Mouse (Mus musculus): Measurements from ENCODE around the gene Sparc.

Sparc gene

DNA sequence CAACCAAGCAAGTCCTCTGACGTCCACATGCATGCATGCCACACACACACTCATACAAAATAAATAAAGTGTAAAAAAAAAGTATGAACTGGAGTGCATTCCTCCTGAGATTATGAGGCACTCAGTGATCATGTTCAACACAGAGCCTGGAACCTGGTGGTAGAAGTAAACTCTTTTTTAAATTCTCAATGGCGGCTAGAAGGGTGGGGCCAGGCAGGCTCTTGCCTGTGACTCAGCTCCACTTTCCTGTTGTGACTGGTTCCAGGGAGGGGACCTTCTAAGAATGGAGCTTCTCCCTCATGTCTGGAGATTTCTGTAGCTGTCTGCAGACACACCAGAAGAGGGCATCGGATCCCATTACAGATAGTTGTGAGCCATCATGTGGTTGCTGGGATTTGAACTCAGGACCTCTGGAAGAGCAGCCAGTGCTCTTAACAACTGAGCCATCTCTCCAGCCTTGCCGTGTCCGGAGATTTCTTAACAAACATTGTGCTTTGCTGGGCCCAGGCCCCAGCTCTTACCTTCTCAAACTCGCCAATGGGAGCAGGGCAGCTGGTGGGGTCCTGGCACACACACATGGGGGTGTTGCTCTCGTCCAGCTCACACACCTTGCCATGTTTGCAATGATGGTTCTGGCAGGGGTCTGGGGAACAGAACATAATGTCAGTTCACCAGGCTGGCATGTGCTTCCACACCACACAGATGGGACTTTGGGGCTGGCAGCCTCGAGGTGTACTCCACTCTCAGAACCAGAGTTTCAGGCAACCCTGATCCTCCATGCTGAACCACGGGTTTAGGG lies 18.1 kb downstream of the Sparc start:
- peak; percentile 93 for DNase-seq

DNA sequence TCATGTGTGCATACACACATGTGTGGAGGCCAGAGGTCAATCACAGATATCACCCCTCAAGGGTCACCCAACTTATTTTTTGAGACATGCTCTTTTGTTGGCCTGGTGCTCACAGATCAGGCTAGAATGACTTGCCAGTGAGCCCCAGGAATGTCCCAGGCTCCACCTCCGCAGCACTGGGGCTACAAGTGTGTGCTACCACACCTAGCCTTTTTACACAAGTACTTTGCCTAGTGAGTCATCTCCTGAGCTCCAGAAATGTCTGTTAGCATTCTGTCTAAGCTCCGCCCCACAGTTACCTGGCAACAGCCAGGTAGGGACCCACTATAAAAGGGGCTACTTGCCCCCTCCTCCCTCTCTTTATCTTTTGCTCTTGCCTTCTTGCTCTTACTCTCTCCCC lies 22.1 kb downstream of the Sparc start:
- DNase-seq: no peak

DNA sequence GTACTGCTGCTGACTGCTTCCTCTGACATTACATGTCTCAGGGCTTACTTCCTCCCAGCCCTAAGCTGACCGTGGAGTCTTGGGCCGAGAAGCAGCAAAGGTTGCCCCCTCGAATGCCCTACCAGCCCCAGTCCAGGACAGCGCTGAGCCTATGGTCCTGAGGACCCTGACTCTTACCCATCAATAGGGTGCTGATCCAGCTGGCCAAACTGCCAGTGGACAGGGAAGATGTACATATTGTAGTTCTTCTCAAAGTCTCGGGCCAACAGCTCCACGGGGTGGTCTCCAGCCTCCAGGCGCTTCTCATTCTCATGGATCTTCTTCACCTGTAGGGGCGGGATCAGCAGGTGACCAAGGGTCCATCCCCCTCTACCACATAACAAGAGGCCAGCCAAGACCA lies 24.6 kb downstream of the Sparc start:
- DNase-seq: peak; percentile 92

DNA sequence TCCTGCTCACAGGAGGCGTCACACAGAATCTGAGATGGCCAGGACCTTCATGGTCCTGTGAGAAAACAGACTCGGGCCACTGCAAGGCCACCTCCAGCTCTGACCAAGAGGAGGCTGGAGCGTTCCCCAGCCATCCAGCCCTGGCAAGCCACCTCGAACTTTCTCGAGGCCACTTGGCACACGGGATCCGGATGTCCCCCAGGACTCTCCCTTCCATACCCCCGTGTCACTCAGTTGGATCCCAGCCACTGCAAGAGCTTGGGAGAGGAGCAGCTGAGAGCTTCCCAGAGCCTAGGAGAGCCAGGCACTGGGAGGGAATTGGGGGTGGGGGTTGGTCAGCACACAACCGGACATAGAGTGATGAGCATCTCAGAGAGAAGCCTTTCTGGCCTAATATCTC lies 25.5 kb downstream of the Sparc start:
- DNase-seq: peak; percentile 99

DNA sequence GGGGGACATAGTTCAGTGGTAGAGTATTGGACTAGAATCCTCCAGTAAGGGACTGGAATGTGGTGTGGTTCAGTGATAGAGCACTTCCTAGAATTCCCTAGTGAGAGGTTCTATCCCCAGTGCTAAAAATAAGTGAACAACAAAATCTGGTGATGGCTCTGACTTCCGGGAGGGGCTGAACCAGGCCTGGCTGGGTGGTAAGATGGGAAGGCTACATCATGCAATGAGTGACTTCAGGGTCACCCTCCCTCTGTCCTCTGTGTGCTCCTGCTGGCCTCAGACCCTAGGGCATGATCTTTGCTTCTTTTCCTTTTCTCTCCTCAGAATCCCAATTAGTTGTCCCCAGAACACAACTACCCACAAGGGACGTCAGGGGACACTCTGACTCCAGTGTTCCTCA lies 25.9 kb downstream of the Sparc start:
- DNase-seq: no peak

DNA sequence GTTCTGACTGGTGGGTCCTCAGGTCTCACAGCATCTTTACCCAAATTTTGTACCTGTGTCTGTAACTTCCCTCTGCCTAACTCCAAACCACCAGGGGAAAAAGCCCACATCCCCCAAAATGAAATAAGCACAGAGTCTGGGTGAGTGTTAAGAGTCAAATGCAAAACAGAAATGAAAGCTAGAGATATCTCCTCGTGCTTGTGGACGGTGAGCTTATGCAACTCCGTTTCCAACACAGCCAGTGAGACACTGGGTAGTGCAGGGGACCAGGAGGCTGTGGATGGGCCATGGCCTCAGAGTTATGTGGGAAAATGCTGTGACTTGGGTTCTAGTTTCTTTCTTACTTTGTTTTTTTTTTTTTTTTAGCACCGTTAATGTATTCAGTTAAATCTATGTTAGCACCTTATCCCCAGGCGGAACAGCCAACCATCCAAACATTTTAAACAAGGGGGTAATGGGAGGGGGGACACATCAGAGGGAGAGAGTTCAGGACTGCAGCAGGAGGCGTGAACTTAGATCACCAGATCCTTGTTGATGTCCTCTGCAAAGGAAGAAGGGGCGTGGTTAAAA lies 27.8 kb downstream of the Sparc start:
- DNase-seq: peak; percentile 86

DNA sequence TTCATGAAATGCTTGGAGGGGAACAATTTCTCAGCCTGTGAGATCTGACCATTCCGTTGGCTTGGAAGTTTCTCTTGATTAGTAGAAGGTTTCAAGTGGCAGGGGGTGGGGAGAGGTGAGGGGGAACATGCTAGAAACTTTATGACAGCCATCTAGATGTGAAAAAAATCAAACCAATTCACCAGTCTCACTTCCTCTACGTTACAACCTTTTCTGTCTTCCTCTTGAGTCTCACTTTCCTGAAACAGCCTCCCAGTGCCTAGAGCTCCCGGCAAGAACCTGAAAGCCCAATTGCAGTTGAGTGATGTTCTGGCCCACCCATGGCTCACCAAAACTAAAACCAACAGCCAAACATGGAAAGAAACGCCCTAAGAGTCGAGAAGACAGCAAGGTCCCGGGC lies 28.4 kb downstream of the Sparc start:
- DNase-seq: peak; percentile 86

DNA sequence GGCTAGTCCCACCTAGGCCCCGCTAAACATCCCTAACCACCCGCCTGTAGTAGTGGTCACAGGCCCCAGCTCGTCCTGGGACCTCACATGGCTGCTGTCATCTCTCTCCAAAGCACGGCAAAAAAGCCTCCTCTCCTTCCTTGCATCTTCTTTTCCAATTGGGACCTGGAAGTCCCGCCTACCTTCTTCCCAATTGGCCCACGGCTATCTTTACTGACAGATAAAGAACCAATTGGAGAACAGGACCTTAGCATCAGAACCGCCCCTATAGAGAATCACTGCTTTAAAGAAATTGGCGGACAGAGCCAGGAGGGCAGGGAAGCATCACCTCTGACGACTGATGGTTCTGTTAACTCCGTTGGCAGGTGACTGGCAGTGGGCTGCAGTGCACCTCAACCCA lies 30.5 kb downstream of the Sparc start:
- DNase-seq: peak; percentile 97

DNA sequence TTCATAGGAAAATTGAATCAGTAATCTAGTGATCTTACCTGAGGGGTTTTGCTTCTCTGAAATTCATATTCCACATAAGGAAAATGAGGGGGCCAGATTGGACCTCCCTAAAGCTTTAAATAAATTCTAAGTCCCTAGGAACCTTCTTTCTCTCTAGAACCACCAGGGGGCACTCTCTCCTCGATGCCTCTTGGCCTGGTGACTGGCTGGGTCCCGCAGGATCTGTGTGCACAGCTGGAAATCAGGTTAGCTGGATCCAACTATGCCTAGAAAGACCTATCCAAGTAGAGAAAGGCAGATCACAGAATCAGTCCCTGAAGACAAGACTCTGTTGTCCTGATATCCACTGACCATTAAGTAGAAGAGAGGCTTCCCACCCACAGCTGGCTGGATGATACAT lies 33.2 kb downstream of the Sparc start:
- peak; percentile 96 for DNase-seq

DNA sequence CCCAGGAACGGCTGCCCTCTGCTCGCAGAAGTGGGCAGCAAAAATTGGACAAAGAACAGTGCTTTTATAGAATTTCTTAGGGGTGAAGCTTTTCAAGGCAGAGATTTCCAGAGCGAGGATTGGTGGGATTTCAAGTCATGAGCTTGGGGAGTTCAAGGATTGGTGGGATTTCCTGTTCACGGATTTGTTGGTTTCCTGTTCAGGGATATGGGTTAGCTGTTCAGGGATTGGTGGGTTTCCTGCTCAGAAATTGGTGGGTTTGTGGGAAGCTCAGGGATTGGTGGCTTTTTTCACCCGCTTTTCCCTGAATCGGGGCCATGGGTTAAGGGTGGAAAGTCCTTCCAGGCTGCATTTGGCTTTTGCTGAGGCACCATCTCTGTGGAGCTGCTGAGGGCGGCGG lies 35.4 kb downstream of the Sparc start:
- DNase-seq: no peak

DNA sequence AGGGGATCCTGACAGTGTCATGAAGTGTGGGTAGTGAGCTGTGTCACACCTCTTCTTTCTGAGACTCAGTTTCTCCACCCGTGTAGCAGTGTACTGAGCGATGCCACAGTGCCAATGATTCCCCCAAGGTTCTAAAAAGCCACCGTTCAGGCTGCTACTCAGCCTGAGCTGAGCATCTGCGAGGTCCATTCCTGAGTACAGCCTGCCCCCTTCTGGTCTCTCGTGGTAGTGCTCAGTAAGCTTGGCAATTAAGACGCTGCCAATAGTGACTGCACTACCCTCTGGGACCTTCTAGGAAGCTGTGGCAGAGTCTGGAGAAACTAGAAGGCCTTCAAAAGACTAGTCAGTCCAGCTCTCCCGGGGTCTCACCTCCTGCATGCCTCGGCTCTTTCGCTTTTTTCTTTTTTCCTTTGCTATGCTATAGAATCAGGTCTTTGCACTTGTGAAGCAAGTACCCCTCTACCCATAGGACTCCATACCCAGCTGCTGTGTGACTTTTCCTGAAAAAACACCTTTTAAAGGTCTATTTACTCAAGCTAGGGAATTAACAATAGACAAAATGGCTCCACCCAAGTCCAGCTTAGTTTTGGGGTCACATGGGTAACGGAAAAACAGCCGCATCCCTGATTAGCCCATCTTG lies 36.4 kb downstream of the Sparc start:
- peak; percentile 95 for DNase-seq

DNA sequence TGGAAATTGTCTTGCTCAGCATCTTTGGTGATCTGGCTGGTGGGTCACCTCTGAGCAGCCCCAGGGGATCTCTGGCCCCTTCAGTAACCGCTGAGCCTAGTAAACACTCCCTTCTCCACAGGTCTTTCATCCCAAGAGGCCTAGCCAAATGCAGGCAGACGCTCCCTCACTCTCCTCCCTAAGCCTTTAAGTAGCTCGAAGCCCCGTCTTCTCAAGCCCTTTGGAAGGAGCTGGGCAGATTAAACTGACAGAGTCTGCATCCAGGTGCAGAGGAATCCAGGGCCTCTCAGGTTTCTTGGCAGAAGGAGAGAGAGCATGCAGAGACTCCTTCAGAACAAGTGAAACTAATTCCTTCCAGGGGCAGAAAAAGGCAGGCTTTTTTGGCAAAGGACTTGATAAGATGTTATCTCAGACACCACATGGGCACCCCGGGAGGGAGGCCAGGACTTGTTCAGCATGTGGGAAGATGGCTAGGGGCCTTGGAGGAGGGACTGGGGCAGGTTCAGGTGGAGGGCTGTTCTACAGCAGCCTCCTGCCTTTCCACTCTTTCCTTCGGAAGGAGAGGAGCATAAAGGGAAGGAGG lies 39.4 kb downstream of the Sparc start:
- peak; percentile 80 for DNase-seq

DNA sequence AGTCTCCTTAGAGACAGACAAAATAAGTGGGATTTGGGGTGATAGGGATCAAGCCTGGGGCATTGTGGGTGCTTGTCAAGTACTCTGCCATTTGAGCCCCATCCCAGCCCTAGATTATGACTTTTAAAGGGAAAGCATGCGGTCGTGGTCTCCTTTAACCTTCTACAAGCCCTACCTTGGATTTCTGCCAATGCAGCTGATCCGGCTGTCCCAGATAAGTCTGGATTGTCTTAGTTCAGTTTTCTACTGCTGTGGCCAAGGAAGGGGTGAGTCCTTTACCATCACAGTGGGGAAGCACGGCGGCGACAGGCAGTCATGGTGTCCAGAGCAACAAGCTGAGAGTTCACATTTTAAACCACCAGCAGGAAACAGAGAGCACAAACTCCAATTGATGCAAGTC lies 42.1 kb downstream of the Sparc start:
- DNase-seq: peak; percentile 83

DNA sequence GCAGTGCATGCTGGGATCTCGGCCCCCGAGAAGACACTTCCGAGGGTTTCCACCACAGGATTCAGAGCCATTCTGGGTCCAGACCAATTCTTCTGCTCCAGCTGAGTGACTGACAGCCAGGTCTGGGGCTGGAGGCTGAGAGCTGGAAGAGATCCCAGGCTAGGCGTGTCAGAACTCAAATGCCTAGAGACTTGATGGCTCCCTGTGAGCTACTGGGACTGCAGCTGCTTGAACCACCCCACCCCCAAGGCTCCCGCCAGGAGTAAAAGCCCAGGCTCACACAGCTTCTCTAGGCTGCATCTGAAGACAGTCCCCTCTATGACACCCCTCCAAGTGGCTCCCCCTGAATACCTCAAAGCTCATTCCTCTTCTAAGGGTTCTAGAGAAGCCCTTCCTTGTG lies 44.6 kb downstream of the Sparc start:
- peak; percentile 98 for DNase-seq

DNA sequence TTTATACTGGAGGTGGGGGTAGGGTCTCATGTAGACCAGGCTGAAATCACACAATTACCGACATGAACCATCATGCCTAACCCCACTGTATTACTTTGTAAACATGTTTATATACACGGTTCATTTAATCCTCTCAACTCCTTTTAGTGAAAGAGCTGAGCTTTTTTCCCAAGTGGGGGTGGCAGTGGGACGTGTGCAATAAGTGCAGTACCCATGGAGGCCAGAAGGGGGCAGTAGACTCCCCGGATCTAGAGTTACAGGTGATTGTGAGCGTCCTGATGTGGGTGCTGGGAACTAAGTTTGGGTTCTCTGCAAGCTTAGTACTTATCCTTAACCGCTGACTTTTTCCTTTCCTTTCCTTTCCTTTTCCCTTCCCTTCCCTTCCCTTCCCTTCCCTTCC lies 49.1 kb downstream of the Sparc start:
- DNase-seq: no peak

DNA sequence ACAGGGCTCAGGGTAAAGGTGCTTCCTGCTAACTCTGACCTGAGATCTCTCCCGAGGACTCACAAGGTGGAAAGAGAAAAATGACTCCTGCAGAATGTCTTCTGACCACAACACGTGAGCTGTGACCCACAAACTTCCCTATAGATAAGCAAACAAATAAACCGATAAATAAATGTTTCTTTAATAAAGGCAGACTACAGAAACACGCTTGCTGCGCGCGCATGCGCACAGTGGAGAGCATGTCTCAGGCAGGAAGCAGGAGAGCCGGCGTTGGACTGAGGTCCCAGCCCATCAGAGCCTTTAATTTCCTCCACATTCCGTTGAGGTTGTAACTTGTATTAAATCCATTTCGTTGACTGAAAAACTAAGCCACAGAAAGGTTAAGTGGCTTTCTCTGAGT lies 49.6 kb downstream of the Sparc start:
- no peak for DNase-seq

DNA sequence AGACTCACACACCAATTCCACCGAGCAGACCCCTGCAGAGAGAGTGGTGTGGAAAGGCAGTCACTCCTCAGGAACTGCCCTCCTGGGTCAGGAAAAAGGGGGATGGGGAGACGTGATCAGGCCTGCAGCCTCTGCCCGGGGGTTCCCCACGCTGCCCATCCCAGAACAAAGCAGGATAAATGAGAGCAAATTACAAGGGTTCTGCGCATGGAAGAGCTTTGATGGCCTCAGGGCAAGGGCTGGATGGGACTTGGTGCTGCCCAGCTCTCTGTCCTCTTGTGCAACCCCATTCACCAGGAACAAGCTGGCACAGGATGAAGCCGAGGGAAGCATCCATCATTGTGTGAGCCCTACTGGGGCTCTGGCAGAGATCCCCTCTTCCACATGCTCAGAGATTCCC lies 51.0 kb downstream of the Sparc start:
- no peak for DNase-seq

DNA sequence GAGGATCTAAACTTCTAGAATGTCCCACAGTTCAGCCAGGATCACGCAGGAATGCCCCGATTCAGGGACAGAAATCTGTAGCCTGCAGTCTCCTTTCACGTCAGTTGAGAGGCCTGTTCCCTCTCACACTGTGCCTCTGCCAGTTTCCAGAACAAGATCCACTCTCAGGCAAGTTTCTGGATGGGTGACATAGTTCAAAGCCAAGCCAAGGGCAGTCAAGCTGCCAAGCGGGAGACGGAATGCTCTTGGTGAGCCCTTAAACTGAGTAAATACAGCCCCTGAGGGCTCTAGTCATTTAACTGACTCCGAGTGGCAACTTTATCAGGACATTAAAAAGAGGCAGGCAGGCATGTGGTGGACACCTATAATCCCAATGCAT lies 53.9 kb downstream of the Sparc start:
- DNase-seq: peak; percentile 92

DNA sequence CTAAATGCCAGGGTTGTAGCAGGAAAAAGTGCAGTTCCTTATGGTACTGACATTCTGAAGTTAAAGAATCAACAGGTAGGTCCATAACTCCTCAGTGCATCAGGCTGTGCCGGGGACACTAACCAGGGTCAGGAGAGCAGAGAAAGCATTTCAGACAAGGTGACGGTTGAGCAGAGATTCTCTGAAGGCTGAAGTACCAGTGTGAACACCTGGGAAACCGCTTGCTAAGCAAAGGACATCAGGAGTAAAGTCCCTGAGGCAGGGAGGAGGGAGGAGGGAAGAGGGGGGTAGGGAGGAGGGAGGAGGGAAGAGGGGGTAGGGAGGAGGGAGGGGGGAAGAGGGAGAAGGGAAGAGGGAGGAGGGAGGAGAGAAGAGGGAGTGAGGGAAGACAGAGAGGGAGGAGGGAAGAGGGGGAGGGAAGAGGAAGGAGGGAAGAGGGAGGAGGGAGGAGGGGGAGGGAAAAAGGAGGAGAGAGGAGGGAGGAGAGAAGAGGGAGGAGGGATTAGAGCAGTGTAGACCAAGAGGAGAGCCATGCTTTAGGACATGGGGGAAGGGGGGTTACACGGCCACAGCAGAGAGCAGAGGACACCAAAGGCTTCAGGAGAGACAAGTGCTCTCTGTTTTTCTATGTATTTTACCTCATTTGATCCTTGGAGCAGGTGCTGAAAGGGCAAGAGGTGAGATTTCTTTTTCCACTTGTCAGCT lies 54.4 kb downstream of the Sparc start:
- no peak for DNase-seq

DNA sequence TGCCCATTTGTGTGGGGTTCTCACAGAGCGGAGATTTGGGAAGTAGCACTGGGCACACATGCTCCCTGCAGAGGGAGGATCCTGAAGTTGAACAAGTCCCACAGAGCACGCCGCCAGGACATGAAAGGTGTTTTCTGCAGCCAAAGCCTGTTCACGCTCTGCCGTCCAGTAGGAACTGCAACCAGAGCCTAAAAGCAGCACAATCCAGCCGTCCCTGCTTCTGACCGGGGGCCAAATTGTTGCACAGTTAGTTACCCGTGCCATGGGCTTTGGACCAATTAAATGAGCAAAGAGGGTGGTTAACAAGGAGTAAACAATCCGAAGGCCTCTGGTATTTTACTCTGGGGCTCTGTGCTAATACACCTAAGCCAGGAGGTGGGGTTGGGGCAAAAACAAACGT lies 55.2 kb downstream of the Sparc start:
- no peak for DNase-seq

DNA sequence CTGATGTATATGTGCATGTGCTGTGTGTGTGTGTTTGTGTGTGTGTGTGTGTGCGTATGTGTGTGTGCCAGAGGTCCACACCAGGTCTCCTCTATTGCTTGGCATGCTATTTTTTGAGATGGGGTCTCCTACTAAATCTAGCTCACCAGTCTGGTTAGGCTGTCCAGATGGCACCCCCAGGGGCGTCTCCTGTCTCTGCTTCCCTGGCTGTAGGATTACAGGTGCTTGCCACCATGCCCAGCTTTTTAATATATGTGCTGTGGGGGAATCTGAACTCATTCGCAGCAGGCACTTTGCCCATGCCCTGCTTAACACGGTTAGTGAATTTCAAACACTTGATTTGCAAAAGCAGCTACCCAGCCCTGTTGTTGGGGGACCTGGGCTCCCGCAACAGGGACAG lies 57.1 kb downstream of the Sparc start:
- DNase-seq: no peak

DNA sequence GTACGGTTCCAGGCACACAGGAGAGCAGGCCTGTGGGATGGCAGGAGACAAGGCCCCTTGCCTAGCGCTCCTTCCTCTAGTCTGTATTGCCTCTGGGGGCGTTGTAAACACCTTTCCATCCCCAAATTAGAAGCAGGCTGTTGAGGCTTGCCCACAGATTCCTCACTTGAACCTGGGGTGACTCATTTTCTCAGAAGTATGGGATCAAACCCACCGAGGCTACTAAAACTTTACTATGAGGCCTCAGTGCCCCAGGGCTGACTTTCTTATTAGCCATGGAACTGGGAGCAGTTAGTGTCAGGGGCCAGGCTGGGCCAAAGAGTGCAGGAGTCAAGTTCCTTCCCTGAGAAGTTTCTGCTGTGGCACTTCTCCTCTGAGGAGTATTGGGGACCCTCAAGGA lies 57.7 kb downstream of the Sparc start:
- no peak for DNase-seq

DNA sequence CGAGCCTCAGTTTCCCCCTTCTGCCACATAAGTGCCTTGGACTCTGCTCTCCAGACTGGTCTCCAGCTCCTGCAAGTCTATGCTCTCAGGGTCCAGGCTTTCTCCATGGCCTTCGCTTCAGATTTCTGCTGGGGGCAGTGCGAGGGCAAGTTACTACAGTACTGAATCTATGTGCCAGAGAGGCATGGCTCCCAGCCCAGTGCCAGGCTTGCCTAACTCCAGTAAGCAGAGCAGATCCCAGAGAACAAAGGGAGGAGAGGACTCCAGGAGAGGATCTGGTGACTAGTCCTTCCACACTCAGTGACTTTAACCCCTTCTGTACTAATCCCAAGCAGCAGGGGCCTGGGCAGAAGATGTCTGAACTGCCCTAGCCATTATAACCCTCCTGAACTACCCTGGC lies 58.3 kb downstream of the Sparc start:
- no peak for DNase-seq

Data from heart, adult 11 months (tissue).